Mouse (Mus musculus): ENCODE measurements around the gene Rbms3. TPM values are rescaled to one million over a fixed set of nuclear protein-coding genes. Genes with fewer than 3 reads are reported as not detected.

Rbms3 gene
- polyA plus RNA-seq, 1 experiment from 2014 or later, result 38.3 TPM

- 80% methylated on average over 12 of the region's 12 CpGs for WGBS
- Histone ChIP-seq H3K4me1 (ENCODE audit: control insufficient read depth, insufficient read depth, low read length) (no peaks in the 10 kb centered on the region), H3K9ac (ENCODE audit: low read length) (no peak overlapping the region), H3K4me2 (ENCODE audit: low read depth, low read length) (no peak overlapping the region), H3K9me3 (replicated peaks; ENCODE audit: control insufficient read depth, low read length) (no peaks in the 10 kb centered on the region), H3K4me3 (ENCODE audit: low read length) (no peak overlapping the region), H3K27me3 (ENCODE audit: control insufficient read depth, insufficient read depth, low read length) (no peaks in the 10 kb centered on the region), H3K27ac (ENCODE audit: low read length) (no peak overlapping the region), H3K36me3 (ENCODE audit: control insufficient read depth, insufficient read depth) (no peaks in the 10 kb centered on the region)
- no peak for ATAC-seq (replicated peaks; ENCODE audit: extremely low read depth, insufficient read depth, low FRiP score)
These were observed 354.9 kb downstream of the Rbms3 start for GRCm38 (mm10) chr9:117274846-117275245.

- no peak overlapping the region for H3K9ac ChIP-seq (ENCODE audit: low read length)
- H3K4me2 ChIP-seq (ENCODE audit: low read depth, low read length), result no peak overlapping the region
- H3K27ac ChIP-seq (ENCODE audit: low read length), result no peak overlapping the region
- no peaks in the 10 kb centered on the region for H3K4me1 ChIP-seq (ENCODE audit: control insufficient read depth, insufficient read depth, low read length)
- H3K9me3 ChIP-seq (replicated peaks; ENCODE audit: control insufficient read depth, low read length), result no peaks in the 10 kb centered on the region
- no peak for ATAC-seq (replicated peaks; ENCODE audit: extremely low read depth, insufficient read depth, low FRiP score)
- 78% methylated on average over 5 of the region's 5 CpGs for WGBS
- no peak overlapping the region for H3K4me3 ChIP-seq (ENCODE audit: low read length)
- no peaks in the 10 kb centered on the region for H3K36me3 ChIP-seq (ENCODE audit: control insufficient read depth, insufficient read depth)
- H3K27me3 ChIP-seq (ENCODE audit: control insufficient read depth, insufficient read depth, low read length), result no peaks in the 10 kb centered on the region
These were observed 370.1 kb downstream of the Rbms3 start for GRCm38 (mm10) chr9:117259614-117260013.

- 0 out of 2 replicates have a peak, but pooled peaks have one; percentile 23 for ATAC-seq (replicated peaks; ENCODE audit: extremely low read depth, insufficient read depth, low FRiP score)
- WGBS, result 17% methylated on average over 11 of the region's 11 CpGs
- H3K9ac ChIP-seq (ENCODE audit: low read length), result peak overlapping the region; percentile 69
- no peaks in the 10 kb centered on the region for H3K9me3 ChIP-seq (replicated peaks; ENCODE audit: control insufficient read depth, low read length)
- H3K27ac ChIP-seq (ENCODE audit: low read length), result peak overlapping the region; percentile 75
- H3K27me3 ChIP-seq (ENCODE audit: control insufficient read depth, insufficient read depth, low read length), result no peaks in the 10 kb centered on the region
- peaks cover 3% of the 10 kb centered on the region; the same call in 1 of the 2 replicates for H3K4me1 ChIP-seq (ENCODE audit: control insufficient read depth, insufficient read depth, low read length)
- H3K4me3 ChIP-seq (ENCODE audit: low read length), result peak overlapping the region; percentile 83
- no peaks in the 10 kb centered on the region for H3K36me3 ChIP-seq (ENCODE audit: control insufficient read depth, insufficient read depth)
- peak overlapping the region; percentile 65 for H3K4me2 ChIP-seq (ENCODE audit: low read depth, low read length)
These were observed 376.4 kb downstream of the Rbms3 start for GRCm38 (mm10) chr9:117253361-117253760.

- no peaks in the 10 kb centered on the region for H3K36me3 ChIP-seq (ENCODE audit: control insufficient read depth, insufficient read depth)
- no peaks in the 10 kb centered on the region for H3K9me3 ChIP-seq (replicated peaks; ENCODE audit: control insufficient read depth, low read length)
- peak overlapping the region; percentile 65 for H3K4me2 ChIP-seq (ENCODE audit: low read depth, low read length)
- H3K27ac ChIP-seq (ENCODE audit: low read length), result peak overlapping the region; percentile 89
- H3K4me3 ChIP-seq (ENCODE audit: low read length), result peak overlapping the region; percentile 83
- WGBS, result 1% methylated on average over 10 of the region's 10 CpGs
- no peaks in the 10 kb centered on the region for H3K27me3 ChIP-seq (ENCODE audit: control insufficient read depth, insufficient read depth, low read length)
- peak; percentile 87 for ATAC-seq (replicated peaks; ENCODE audit: extremely low read depth, insufficient read depth, low FRiP score)
- H3K4me1 ChIP-seq (ENCODE audit: control insufficient read depth, insufficient read depth, low read length), result peaks cover 10% of the 10 kb centered on the region
- peak overlapping the region; percentile 90 for H3K9ac ChIP-seq (ENCODE audit: low read length)
These were observed 377.3 kb downstream of the Rbms3 start for GRCm38 (mm10) chr9:117252411-117252861.

- Histone ChIP-seq H3K4me2 (ENCODE audit: low read depth, low read length) (peak overlapping the region; percentile 65), H3K27ac (ENCODE audit: low read length) (peak overlapping the region; percentile 89), H3K4me1 (ENCODE audit: control insufficient read depth, insufficient read depth, low read length) (peaks cover 15% of the 10 kb centered on the region), H3K27me3 (ENCODE audit: control insufficient read depth, insufficient read depth, low read length) (no peaks in the 10 kb centered on the region), H3K9ac (ENCODE audit: low read length) (peak overlapping the region; percentile 90), H3K36me3 (ENCODE audit: control insufficient read depth, insufficient read depth) (no peaks in the 10 kb centered on the region), H3K9me3 (replicated peaks; ENCODE audit: control insufficient read depth, low read length) (no peaks in the 10 kb centered on the region), H3K4me3 (ENCODE audit: low read length) (peak overlapping the region; percentile 83)
- WGBS, result under 1% methylated on average over 29 of the region's 29 CpGs
- 0 out of 2 replicates have a peak, but pooled peaks have one; percentile 49 for ATAC-seq (replicated peaks; ENCODE audit: extremely low read depth, insufficient read depth, low FRiP score)
These were observed 378.0 kb downstream of the Rbms3 start for GRCm38 (mm10) chr9:117251521-117252368.

GRCm38 (mm10) chr9:117250831-117251165 is 378.9 kb downstream of the Rbms3 start:
- Histone ChIP-seq H3K9ac (ENCODE audit: low read length) (peak overlapping the region; percentile 90), H3K27me3 (ENCODE audit: control insufficient read depth, insufficient read depth, low read length) (no peaks in the 10 kb centered on the region), H3K4me1 (ENCODE audit: control insufficient read depth, insufficient read depth, low read length) (peaks cover 16% of the 10 kb centered on the region), H3K36me3 (ENCODE audit: control insufficient read depth, insufficient read depth) (no peaks in the 10 kb centered on the region), H3K27ac (ENCODE audit: low read length) (peak overlapping the region; percentile 89), H3K4me2 (ENCODE audit: low read depth, low read length) (peak overlapping the region; percentile 65), H3K9me3 (replicated peaks; ENCODE audit: control insufficient read depth, low read length) (no peaks in the 10 kb centered on the region), H3K4me3 (ENCODE audit: low read length) (peak overlapping the region; percentile 83)
- WGBS, result 18% methylated on average over 2 of the region's 2 CpGs
- no peak for ATAC-seq (replicated peaks; ENCODE audit: extremely low read depth, insufficient read depth, low FRiP score)

GRCm38 (mm10) chr9:117250036-117250830 is 379.5 kb downstream of the Rbms3 start:
- peak overlapping the region; percentile 65 for H3K4me2 ChIP-seq (ENCODE audit: low read depth, low read length)
- H3K27me3 ChIP-seq (ENCODE audit: control insufficient read depth, insufficient read depth, low read length), result no peaks in the 10 kb centered on the region
- H3K36me3 ChIP-seq (ENCODE audit: control insufficient read depth, insufficient read depth), result no peaks in the 10 kb centered on the region
- ATAC-seq (replicated peaks; ENCODE audit: extremely low read depth, insufficient read depth, low FRiP score), result no peak
- H3K27ac ChIP-seq (ENCODE audit: low read length), result peak overlapping the region; percentile 89
- peaks cover 18% of the 10 kb centered on the region for H3K4me1 ChIP-seq (ENCODE audit: control insufficient read depth, insufficient read depth, low read length)
- WGBS, result 23% methylated on average over 13 of the region's 13 CpGs
- no peaks in the 10 kb centered on the region for H3K9me3 ChIP-seq (replicated peaks; ENCODE audit: control insufficient read depth, low read length)
- peak overlapping the region; percentile 90 for H3K9ac ChIP-seq (ENCODE audit: low read length)
- peak overlapping the region; percentile 83 for H3K4me3 ChIP-seq (ENCODE audit: low read length)

- Histone ChIP-seq H3K9me3 (replicated peaks; ENCODE audit: control insufficient read depth, low read length) (no peaks in the 10 kb centered on the region), H3K4me2 (ENCODE audit: low read depth, low read length) (peak overlapping the region; percentile 53), H3K9ac (ENCODE audit: low read length) (peak overlapping the region; percentile 19; the same call in 1 of the 2 replicates), H3K27me3 (ENCODE audit: control insufficient read depth, insufficient read depth, low read length) (no peaks in the 10 kb centered on the region), H3K27ac (ENCODE audit: low read length) (peak overlapping the region; percentile 75), H3K4me1 (ENCODE audit: control insufficient read depth, insufficient read depth, low read length) (peaks cover 16% of the 10 kb centered on the region), H3K36me3 (ENCODE audit: control insufficient read depth, insufficient read depth) (no peaks in the 10 kb centered on the region), H3K4me3 (ENCODE audit: low read length) (peak overlapping the region; percentile 28)
- 19% methylated on average over 5 of the region's 5 CpGs for WGBS
- ATAC-seq (replicated peaks; ENCODE audit: extremely low read depth, insufficient read depth, low FRiP score), result no peak
These were observed 382.3 kb downstream of the Rbms3 start for GRCm38 (mm10) chr9:117247311-117247980.
